Mouse (Mus musculus) stomach, postnatal 0 days (tissue): ENCODE measurements around the gene Trmt10a. TPM values are rescaled to one million over a fixed set of nuclear protein-coding genes. Genes with fewer than 3 reads are reported as not detected.

Experiments used
- ATAC-seq: fragments of 200-750 bp; cut with Nextera tagmentation; 2 replicates; pipeline ENCODE4 v1.8.0; 2017; ENCODE audit not compliant: low FRiP score, low TSS enrichment
- DNase-seq: peaks from one replicate; pipeline ENCODE4 v3.0.0-alpha.2; 2016; ENCODE audit warnings: low spot score
- H3K27ac ChIP-seq: fragments of 300-500 bp; sonication (generic); replicated peaks from 2 replicates; pipeline ENCODE4 v1.5.1; 2014; ENCODE audit warnings: mild to moderate bottlenecking, control low read depth
- H3K27me3 ChIP-seq: fragments of 300-500 bp; sonication (generic); 2 replicates; pipeline ENCODE4 v1.6.1; 2014; ENCODE audit warnings: low read length; ENCODE audit not compliant: control insufficient read depth, insufficient read depth
- H3K36me3 ChIP-seq: fragments of 300-500 bp; sonication (generic); 2 replicates; pipeline ENCODE4 v1.6.1; 2014; ENCODE audit warnings: low read length, mixed read lengths; ENCODE audit not compliant: control insufficient read depth, insufficient read depth
- H3K4me1 ChIP-seq: fragments of 300-500 bp; sonication (generic); replicated peaks from 2 replicates; pipeline ENCODE4 v1.6.1; 2014; ENCODE audit warnings: antibody characterized with exemption; ENCODE audit not compliant: control insufficient read depth, insufficient read depth
- H3K4me2 ChIP-seq: fragments of 300-500 bp; sonication (generic); replicated peaks from 2 replicates; pipeline ENCODE4 v1.6.1; 2014; ENCODE audit warnings: low read depth, mild to moderate bottlenecking, control low read depth, moderate library complexity
- H3K4me3 ChIP-seq: fragments of 300-500 bp; sonication (generic); 2 replicates; pipeline ENCODE4 v1.5.1; 2014; ENCODE audit warnings: low read depth, low read length, control low read depth
- H3K9ac ChIP-seq: fragments of 300-500 bp; sonication (generic); 2 replicates; pipeline ENCODE4 v1.6.1; 2014; ENCODE audit warnings: mild to moderate bottlenecking, low read length, control low read depth, mixed read lengths
- H3K9me3 ChIP-seq: fragments of 300-500 bp; sonication (generic); 2 replicates; pipeline ENCODE4 v1.6.1; 2016; ENCODE audit warnings: low read length; ENCODE audit not compliant: control insufficient read depth
- CTCF ChIP-seq: IDR thresholded peaks from 2 replicates; pipeline ENCODE4 v1.5.1; 2016; ENCODE audit warnings: antibody characterized with exemption, low read depth, mild to moderate bottlenecking, moderate library complexity
- EP300 ChIP-seq: optimal IDR thresholded peaks from 2 replicates; pipeline ENCODE3; 2016; ENCODE audit warnings: antibody characterized with exemption
- WGBS: fragments of 180-500 bp; shearing (Covaris S2); extraction: QIAGEN DNeasy Blood & Tissue Kit; methylation state at CpG from one replicate; pipeline ENCODE4 v1.1.7; 2014; 5-methylcytosine and 5-hydroxymethylcytosine counted together
- polyA plus RNA-seq: library from polyadenylated mRNA; unstranded; fragments of >200 nt; fragmentation: Nextera tagmentation; extraction: Ambion mirVana; gene quantifications from 2 replicates; pipeline ENCODE4 v1.2.1, GENCODE M21; 2015

Gene Trmt10a
- polyA plus RNA-seq, result 4.5 and 5.3 TPM in 2 replicates

DNA sequence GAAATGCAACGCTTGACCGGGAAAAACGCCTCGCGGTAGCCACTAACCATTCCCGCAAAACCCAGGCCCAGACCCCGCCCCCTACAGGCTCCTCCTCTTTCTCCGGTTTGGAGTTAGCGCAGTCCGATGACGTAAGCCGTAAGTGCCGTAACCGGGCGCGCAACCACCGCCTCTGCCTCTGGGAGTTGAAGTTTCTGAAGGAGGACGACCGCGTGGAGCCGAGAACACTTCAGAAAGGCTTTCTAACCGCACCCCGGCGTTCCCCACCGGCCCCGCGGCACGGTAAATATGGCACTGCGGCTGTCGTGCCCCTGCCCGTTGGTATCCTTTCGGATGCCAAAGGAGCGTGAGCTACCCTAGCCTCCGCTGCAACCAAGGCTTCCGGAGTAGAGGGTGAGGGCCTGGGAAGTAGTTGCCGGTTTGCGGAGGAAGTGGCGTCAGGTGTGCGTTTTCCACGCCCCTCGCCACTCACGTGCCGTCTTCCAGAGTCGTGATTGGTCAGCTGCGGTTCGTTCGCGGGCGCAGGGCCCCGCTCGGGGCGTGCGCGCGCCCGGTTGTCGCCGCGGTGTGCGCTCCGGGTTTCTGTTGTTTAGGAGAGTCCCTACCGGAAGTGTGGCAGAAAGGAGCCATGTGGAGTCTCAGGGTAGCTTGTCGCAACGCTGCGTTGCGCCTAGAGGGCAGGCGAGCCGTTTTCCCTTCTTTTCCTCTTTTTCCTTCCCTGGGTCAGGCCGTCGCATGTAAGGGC lies at the start of gene Trmt10a:
Trmt10a (plus strand) TSS at position 134 of the 745 bp plus-strand sequence.
- Histone ChIP-seq H3K4me2 (peak within 1 kb of the TSS; percentile 53), H3K4me1 (no peaks in the 10 kb centered on the region), H3K4me3 (peak within 1 kb of the TSS; percentile 47), H3K9ac (peak within 1 kb of the TSS; percentile 66), H3K9me3 (no peaks in the 10 kb centered on the region), H3K27ac (peak within 1 kb of the TSS; percentile 98), H3K36me3 (no peaks in the 10 kb centered on the region), H3K27me3 (no peaks in the 10 kb centered on the region)
- under 1% methylated on average over 68 of the region's 70 CpGs for WGBS
- DNase-seq, result peak; percentile 98
- TF ChIP-seq CTCF (peak; percentile 65), EP300 (no peak)
- ATAC-seq, result peak; percentile 99

DNA sequence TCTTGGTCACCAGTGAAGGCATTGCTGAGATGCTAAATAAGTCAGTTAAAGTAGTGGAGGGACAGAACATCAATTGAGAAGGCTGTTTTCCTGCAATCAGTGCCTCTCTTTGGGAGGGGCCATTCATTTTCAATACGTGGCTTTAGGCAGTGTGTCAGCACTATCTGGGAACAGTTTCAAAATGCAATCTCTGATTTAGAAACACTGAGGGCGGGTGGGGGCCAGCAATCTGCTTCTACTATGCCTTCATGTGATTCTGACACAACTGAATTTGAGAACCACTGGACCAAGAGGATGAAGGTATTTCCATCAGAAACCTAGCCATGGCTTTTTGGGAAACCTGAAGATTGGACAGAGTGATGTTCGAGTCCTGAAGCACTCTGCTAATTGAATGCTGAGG lies 47.9 kb upstream of the Trmt10a start:
- H3K4me2 ChIP-seq, result no peak overlapping the region
- no peak for TF ChIP-seq CTCF
- TF ChIP-seq EP300, result no peak
- peak overlapping the region; percentile 24; the same call in 1 of the 2 replicates for H3K27ac ChIP-seq
- WGBS, result 53% methylated on average over 3 of the region's 3 CpGs
- ATAC-seq, result no peak
- no peaks in the 10 kb centered on the region for H3K9me3 ChIP-seq
- DNase-seq, result no peak
- no peaks in the 10 kb centered on the region for H3K4me1 ChIP-seq
- no peaks in the 10 kb centered on the region for H3K27me3 ChIP-seq
- H3K36me3 ChIP-seq, result no peaks in the 10 kb centered on the region
- no peak overlapping the region for H3K9ac ChIP-seq
- H3K4me3 ChIP-seq, result no peak overlapping the region

DNA sequence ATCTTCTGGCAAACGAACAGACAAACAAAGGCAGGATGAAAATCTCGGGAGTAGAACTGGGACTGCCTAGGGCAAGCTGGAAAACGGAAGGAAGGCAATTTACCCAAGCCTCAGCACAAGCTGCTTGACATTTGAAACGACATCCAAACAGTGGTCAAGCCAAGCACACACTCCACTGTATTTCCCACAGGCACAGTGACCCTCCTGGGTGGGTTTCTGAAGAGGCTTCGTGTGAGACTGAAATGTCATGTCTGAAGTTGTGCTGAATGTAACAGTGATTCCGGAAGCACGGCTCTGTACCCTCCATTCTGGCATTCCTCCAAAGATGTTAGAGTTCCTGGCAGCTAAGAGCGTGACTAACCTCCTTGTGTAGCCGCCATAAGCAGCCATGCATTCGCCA lies 47.5 kb upstream of the Trmt10a start:
- TF ChIP-seq EP300 (no peak), CTCF (no peak)
- no peaks in the 10 kb centered on the region for H3K4me1 ChIP-seq
- H3K27me3 ChIP-seq, result no peaks in the 10 kb centered on the region
- no peak overlapping the region for H3K4me3 ChIP-seq
- DNase-seq (no peak), ATAC-seq (no peak)
- no peak overlapping the region for H3K9ac ChIP-seq
- WGBS, result 63% methylated on average over 10 of the region's 10 CpGs
- no peak overlapping the region for H3K4me2 ChIP-seq
- H3K27ac ChIP-seq, result peak overlapping the region; percentile 24; the same call in 1 of the 2 replicates
- H3K9me3 ChIP-seq, result no peaks in the 10 kb centered on the region
- no peaks in the 10 kb centered on the region for H3K36me3 ChIP-seq

DNA sequence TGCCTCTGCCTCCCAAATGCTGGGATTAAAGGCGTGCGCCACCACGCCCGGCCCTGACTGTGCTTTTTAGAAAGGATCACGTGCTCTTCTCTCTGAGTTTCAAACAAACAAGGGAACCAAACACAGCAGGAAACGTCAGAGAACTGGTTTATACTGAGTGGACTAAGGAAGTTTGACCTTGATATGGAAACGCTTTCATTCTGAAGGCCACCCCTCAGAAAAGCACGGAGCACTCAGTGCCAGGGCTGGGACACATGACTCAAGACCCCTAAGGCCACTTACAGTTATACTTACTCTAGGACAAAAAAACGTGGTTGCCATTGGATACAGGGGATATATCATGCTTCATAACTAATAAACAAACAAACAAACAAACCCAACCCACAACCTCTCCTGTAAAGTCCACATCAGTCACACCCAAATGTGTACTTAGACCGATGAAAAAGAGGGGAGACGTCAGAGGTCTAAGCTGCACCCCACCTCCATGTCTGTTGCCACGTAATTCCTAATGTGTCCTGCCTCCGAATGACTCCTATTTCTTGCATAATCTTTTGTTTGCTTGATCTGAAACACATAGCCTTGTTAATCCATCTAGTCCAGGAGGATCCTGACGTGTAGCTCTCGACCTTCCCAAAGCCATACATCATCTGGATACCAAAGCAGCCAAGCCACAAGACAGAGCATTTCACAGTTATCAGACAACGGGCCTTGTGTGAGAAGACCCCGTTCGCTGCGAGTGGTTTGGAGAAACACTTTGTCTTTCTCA lies 46.8 kb upstream of the Trmt10a start:
- H3K36me3 ChIP-seq, result no peaks in the 10 kb centered on the region

DNA sequence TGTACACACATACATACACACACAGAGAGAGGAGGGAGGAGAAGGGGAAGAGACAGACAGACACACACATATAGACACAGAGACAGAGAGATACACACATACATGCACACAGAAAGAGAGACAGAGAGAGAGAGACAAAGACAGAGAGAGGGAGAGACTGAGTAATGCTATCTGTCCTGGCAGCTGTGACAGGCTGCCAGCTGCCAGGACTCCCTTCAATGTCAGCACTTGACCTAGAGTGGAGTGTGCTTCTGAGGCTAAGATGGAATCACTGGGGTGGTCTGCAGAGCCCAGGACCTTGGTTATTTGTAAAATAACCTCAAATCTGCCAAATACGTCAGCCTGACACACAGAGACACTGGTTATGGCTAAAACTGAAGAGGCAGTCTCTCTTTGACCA lies 45.5 kb upstream of the Trmt10a start:
- Histone ChIP-seq H3K27me3 (no peaks in the 10 kb centered on the region), H3K9me3 (no peaks in the 10 kb centered on the region), H3K4me3 (no peak overlapping the region), H3K9ac (no peak overlapping the region), H3K4me1 (no peaks in the 10 kb centered on the region), H3K27ac (no peak overlapping the region), H3K4me2 (no peak overlapping the region), H3K36me3 (no peaks in the 10 kb centered on the region)
- ATAC-seq (no peak), DNase-seq (no peak)
- no peak for TF ChIP-seq EP300
- TF ChIP-seq CTCF, result no peak
- 52% methylated on average over 1 of the region's 1 CpGs for WGBS

More for the DNA sequence above, 46.8 kb upstream of the Trmt10a start:
- Histone ChIP-seq H3K27ac (no peak overlapping the region), H3K9me3 (no peaks in the 10 kb centered on the region), H3K4me2 (no peak overlapping the region), H3K4me3 (no peak overlapping the region), H3K9ac (no peak overlapping the region), H3K27me3 (no peaks in the 10 kb centered on the region), H3K4me1 (no peaks in the 10 kb centered on the region)
- DNase-seq (no peak), ATAC-seq (peak; percentile 71)
- no peak for TF ChIP-seq CTCF
- no peak for TF ChIP-seq EP300
- 75% methylated on average over 19 of the region's 19 CpGs for WGBS

DNA sequence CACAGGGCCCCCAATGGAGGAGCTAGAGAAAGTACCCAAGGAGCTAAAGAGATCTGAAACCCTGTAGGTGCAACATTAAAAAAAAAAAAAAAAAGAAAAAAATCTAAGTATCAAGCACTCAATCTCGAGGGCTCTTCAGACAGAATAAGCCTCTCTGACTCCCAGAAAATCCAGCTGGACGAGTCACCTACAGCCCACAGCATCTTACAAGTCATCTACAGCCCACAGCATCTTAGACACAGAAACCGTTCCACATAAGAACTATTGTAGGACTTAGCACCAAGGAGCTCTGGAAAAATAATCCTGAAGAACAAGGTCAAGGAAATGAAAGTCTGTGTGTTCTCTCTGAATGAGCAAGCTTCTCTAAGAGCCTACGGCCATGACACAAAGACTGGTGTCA lies 41.3 kb upstream of the Trmt10a start:
- DNase-seq, result no peak
- ATAC-seq, result no peak
- Histone ChIP-seq H3K9me3 (no peaks in the 10 kb centered on the region), H3K4me3 (no peak overlapping the region), H3K27me3 (no peaks in the 10 kb centered on the region), H3K4me1 (no peaks in the 10 kb centered on the region), H3K27ac (no peak overlapping the region), H3K4me2 (no peak overlapping the region), H3K36me3 (no peaks in the 10 kb centered on the region), H3K9ac (no peak overlapping the region)
- 90% methylated on average over 4 of the region's 4 CpGs for WGBS
- TF ChIP-seq EP300, result no peak
- no peak for TF ChIP-seq CTCF
